Mouse (Mus musculus) kidney, adult 9 months (tissue): ENCODE data around the gene Casq2.

Experiments used
- DNase-seq: peaks from one replicate; pipeline ENCODE4 v3.0.0; 2022

Gene Casq2

DNA sequence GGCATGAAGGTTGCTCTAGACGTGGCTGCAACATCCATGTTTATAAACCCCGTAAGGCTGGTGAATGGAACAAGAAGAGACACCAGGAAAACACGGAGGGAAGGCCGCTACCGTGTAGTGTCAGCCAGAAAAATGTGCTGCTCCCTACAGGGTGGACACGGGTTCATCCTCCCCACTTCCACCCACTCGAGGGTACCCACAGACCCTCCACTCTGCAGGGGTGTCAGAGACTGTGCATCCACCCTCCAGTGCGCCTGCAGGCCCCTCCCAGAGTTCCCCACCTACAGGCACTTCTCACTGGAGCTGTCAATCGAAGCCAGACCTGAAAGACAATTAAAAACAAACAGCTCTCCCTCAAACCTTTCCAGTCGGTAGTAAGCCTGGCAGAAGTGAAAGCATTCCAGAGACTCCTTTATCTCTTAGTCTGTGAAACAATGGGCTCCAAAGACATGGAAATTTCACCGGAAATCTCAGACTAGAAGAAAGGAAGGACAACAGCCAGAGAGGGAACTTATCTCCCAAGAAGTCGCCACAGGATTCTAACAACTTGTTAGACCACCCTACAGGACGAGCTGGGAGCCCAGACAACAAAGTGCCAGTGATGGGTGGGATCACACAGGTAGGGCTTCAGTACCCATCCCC is 2.5 kb upstream of the Casq2 start:
- DNase-seq: no peak

DNA sequence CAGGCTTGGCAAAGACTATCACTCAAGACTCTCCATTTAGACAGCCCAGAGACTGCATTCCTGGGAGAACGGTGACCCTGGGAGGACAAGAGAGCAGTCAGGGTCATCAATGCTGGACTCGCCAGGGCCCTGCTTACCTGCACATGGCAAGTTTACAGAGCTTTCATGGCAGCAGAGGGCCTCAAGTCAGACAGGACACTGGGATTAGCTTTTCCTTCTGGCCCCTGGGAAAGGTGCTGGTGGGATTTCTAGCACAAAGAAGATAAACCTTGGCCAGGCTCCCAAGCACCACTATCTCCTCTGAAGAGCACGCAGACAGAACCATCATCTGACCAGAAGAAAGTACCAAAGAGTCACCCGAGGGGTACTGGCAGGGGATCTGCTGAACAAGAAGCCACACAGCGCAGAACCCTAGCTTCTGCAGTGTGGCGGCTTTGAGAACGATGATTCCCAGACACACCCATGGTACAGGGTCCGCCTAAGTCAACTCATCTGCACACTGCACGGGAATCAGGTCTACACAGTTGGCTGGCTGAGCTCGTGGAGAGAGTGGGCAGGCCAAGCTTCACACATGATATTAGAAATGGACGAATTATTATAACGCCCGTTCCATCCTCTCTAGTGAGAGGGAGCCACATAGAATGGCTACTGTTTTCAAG is 1.3 kb upstream of the Casq2 start:
- no peak for DNase-seq

DNA sequence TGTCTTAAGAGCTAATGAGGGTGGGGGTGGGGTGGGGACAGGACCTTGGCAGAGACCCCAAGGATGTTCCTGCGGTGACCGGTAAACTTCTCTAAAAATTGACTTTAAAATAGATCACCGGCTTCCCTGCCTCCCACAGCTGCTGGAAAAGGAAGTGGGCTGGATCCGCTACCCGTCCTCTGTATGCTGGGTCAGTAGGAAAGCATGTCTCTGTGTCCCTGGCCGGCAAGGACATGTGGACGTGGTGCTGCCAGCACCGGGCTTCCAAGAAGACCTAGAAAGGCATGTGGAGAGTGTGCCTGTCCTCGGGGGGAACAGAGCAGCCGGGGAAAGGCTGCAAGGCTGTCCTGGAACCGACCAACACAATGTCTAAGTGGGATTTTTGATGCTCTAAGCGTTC is 496 bp upstream of the Casq2 start:
- DNase-seq: no peak

DNA sequence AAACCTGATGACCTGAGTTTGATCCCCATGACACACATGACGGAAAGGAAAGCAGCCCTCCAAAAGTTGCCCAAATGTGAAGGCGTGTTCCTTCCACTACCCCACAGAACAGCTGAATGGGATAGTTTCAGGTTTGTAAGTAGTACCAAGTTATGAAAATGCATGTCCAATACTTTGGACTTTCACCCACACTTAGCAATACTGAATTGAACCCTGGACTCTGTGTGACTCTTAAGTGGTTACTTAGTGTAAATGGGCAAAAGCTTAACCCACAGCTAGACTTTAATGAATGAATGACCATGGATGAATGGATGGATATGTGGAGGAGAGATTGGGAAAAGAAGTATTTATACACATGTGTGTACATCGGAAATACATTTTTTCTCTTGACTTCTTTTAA is 8.6 kb downstream of the Casq2 start:
- DNase-seq: peak; percentile 72

DNA sequence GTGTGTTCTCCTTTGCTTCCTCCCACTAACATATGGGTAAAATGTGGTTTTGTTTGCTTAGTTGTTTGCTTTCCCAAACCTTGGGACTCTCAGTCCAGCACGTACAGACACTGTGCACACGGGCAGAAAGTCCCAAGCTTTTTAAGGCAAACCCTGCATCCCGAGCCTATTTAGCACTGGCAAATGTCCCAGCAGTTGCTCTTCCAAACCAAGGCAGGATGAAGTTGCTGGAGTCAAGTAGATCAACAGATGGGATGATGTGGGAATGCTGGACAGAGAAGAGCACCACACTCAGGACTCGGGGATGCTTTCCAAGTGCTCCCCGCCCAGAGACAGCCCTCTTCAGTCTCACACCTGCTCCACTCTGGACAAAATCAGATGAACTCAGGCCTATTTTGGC is 9.2 kb downstream of the Casq2 start:
- DNase-seq: no peak

DNA sequence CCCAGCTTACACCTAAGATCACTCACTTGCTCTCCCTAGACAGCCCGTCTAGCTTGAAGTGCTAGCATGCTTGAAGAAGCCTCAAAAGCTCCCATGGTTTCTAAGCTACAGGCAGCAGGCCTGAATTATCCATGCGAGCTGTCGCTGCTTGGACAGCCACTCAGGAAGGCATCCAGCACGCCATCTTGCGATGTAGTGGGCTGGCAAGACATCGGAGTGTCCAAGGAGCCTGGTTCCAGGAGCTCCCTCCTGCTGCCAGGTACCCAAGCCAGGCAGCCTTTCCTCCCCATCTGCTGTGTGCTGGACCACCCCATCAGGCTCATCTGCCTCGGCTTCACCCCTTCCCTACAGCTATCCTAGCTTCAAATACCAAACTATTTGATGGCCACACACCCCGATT is 10.2 kb downstream of the Casq2 start:
- DNase-seq: no peak

DNA sequence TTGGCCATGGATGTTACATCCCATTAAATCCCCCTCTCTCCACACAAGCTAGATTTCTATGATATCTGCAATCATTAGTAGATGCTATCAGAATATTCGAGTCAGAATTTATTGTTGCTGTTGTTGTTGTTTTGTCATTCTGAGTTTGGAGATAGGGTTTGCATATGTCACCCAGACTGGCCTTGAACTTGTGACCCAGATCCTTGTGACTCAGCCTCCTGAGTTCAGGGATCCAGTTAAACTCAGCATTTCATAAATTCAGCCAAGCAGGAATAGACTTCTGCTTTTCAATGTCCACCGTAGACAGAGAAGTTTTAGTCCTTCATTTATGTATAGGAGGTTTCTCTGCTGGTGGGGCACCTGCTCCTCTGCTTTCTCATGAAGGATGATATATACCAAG is 10.8 kb downstream of the Casq2 start:
- no peak for DNase-seq

DNA sequence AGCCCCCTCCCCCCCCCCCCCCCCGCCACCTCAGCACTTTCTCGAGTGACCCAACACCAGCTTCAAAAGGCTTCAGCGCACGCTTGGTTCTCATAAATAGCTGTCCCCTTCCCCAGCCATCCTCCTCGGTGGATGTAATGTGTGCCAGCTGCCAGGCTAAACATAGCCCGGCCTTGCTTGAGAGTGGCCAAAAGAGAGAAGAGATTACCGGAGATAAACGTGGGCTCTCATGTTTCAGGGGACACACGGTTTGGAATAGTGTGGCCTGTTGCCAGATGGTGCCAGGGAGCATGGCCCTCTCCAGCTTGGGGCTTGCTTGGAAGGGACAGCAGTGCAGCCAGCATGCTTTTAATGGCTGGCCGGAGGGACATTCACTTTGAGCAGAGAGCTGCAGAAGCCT is 13.0 kb downstream of the Casq2 start:
- no peak for DNase-seq

DNA sequence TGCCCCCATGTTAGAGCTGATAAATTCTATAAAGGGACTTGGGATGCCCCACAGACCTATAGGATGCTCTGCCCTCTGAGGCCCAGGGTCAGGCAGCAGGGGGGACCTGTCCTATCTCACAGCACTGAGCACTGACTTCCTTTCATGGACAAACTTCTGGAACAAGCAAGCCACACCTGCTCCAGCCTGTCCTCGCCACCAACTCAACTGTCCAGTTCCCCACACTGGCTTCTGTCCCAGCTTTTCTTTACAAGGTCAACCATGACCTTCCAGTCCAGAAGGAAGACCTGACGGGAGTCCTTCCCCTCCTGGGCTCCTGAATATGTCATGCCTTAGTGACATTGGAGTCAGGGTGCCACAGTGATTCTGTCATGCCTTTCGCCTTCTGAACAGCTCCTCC is 13.6 kb downstream of the Casq2 start:
- no peak for DNase-seq

DNA sequence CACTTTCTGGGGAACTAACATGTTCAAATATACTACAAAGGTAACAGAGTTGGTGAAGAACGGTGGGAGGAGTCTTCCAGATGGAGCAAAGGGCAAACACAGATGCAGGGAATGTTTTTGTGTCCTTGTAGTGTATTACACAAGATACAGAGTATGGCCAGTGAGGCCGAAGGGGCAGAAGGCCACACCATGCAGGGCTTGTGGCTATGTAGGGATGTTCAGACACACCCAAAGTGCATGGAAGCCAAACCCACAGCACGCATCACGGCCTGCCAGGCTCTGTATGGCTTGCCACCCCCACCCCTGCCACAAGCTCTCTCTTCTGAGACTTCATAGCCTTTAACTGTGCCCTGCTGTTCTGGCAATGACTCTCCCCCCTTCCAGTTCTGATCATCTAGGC is 15.2 kb downstream of the Casq2 start:
- DNase-seq: peak; percentile 28

DNA sequence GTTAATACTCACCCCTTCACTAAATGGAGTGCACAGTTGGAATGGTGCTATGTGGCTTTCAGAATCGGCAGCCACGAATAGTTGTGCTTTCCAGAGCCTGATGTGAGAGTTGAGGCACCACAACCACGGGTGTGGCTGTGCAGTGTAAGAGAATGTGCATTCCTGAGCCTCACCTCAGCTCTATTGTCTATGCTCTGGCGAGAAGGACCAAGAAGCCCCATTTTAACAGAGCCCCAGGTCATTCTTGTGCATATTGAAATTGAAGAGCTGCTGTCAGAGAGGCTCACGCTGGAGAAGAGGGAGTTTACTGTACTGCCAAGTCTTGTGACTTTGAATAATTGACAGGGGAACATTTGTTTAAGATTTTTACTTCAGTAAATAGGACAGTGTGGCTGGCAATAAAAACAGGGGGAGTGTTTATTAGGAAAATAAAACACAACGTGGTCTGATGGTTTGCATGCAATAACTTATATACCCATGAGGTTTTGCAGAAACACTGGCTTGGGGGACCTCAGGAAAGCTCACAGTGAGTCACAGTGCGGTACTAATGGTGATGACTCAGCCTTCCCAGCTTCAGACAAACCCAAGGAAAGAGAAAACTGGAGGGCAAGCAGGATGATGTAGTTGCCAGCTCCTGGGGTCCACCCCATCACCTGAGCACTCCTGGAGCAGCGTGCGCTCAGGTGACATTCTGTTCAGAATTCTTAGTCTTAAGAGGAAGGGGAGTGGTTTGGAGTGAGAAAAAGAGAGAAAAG is 17.8 kb downstream of the Casq2 start:
- DNase-seq: no peak

DNA sequence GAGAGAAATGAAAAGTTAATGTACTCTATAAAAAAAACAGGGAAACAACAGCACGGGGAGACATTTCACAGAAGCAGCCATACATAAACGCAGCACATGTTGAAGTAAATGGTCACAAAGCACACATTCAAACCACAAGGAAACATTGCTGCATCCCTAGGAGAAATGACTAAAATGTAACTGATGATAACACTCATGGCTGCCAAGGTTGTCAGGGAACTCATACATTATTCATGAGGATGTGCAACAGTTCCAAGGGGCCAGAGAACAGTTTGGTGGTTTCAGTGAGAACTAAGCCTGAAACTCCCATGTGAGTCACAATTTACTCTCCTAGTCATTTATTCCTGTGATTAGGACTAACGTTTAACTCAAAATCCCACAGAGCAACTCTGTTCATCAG is 22.0 kb downstream of the Casq2 start:
- peak; percentile 61 for DNase-seq

DNA sequence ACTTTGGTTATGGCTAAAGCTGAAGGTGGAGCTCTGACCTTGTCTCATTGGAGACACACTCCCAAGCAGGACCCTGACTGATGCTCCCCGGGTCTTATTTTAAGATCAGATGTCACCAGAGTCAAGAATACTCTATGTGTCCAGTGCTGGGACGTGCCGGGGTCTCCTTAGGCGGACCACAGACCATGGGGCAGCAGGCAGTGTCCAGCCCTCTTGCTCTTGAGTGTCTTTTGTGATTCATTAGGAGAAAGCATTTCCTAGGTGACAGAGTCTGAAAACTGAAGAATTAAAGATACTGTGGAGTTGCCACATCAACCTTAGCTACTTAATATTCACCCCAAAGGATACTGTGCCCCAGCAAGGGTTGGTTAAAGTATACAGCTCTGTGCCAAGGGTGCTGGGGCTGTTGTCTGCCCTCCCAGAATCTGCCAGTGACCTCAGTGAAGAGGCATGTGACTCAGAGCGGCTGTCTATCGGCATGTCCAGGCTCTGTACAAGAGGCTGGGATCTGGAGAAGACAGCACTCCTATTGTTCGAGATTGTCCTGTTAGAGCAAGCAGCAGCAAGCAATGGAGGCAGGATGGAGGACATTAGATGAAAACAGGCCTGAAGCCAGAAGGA is 25.9 kb downstream of the Casq2 start:
- no peak for DNase-seq

DNA sequence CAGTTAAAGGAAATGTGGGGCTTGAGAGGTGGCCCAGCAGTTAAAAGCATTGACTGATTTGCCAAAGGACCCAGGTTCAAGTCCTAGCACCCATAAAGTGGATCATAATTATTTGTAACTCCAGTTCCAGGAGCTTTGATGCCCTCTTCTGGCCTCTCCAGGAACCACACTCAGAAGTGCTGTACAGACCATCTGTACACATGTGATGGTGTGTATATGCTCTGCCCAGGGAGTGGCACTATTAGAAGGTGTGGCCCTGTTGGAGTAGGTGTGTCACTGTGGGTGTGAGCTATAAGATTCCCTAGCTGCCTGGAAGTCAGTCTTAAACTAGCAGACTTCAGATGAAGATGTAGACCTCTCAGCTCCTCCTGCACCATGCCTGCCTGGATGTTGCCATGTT is 34.7 kb downstream of the Casq2 start:
- no peak for DNase-seq

DNA sequence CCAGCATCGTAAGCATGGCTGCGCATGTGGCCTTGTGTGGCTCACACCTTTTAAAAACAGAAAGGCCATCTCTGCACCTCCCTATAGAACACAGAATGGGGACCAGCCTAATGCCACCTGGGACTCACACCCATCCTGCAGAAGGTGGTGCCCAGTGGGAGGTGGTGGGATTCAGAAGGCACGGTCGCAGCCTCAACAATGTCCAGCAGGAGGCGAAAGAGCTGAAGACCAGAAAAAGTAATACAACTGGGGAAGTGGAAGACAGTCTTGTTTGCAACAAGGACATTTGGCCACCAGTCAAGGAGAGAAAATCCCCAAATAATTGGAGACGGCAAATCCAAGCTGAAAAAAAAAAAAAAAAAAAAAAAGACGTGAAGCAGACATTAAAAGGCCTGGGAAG is 35.8 kb downstream of the Casq2 start:
- no peak for DNase-seq

DNA sequence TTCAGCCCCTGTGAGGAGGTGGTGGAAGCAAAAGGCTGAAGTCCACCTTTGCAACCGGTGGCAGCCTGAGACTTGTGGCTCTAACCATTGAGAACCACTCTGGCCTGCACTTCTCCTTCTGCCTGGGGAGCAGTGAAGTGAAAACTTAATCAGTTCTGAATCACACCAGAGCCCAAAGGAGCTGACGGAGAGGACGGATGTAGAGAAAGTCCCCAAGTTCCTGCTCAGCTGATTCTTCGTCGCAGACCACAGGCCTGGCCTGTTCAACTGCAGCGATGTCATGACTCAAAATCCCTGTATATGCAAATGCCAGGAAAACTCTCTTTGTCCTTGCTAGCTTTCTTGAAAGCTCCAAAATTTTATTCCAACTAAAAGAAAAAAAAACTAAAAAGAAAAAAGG is 37.4 kb downstream of the Casq2 start:
- DNase-seq: no peak

DNA sequence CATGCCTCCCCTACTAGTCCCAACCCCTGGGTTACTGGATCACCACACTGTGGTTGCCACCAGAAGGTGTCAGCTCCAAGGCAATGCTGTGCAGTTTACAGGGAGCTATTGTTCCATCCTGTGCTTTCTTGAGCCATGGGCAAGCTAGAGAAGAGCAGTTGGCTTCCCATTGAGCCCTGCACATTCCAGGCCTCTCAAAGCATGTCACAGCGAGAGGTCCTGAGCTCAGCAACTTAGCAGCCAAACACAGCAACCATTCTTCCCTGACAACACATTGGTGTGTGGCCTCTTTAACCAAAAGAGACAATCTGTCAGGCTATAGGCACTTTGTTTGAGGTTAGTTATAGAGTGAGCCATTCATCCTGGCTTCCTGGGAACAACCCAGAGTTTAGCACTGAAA is 39.3 kb downstream of the Casq2 start:
- DNase-seq: no peak

DNA sequence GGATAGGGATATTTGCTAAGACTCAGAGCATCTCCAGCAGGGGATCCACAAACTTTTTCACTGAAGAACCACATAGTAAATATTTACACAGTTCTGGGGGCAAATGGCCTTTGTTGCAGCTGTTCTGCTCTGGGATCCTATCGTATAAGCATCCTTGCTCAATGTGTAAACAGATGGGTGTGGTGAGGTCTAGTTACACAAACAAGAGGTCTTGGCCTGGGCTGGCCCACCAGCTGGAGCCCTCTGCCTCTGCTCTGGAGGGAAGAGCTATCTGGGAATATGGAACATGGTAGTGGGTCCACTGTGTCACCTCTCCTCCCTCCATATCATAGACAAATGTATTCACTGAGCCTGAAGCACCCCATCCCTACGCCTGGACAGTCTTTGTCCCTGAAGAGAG is 40.9 kb downstream of the Casq2 start:
- DNase-seq: no peak

DNA sequence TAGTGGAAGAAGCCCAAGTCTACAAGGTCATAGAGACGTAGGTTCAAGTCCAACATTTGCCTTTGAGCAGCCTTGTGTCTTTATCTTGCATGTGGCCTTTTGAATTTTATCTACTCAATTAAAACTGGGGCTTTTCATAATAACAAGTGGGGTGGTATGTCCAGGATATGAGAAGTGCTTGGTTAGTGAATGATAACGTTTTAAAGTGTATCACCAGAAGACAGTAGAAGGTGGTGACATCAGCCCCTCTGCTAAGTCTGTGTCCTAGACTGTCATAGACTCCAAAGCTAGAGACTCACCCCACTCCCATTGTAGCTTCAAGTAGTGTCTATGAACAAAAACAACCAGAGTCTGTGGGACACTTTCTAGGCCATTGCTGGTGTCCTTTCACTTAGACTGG is 42.0 kb downstream of the Casq2 start:
- DNase-seq: no peak

DNA sequence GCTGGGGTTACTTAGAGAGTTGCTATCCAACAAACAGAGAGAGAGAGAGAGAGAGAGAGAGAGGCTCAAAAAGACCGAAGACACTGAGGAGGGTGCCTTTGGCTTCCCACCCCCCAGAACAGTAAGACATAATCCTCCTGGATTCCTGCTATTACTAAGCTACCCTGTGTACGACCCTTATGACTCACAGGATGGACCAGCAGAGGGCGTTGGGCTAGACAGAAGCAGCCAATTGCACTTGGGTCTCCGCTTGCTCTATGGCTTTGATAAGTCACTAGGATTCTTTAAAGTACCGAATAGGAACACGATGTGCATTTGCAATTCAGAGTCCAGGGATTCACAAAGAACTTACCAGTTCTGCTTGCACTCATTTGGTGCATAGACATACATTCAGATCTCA is 44.3 kb downstream of the Casq2 start:
- DNase-seq: peak; percentile 19

DNA sequence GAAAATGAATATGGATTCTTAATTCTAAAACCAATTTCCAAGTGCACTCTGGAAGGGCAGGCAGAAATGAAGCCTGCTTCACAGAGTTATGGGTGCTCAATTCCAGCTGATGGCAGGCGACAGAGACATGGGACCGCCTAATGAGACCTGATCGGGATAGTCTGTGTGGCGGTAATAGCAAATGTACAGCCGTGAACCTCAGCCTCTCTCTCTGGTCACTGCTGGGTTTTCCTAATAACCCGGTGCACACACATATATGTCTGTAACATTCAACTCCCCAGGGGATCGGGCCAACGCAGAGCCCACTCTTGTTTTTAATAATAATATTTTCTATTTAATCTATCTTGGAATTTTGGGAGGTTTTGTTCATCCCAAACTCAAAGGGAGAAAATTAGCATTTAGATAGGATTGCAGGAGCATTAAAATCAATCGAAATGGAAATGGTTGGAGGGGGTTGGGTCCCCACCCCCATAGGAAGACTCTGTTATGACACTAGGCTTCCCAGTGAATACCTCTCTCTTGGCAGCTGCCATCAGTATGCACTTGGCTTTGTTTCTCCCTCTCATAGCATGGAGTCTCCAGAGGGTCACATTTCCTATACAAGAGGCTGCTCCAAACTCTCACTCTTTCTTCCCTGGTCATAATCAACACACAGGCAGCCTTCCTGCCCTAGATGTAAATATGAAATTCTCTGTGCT is 45.6 kb downstream of the Casq2 start:
- no peak for DNase-seq

DNA sequence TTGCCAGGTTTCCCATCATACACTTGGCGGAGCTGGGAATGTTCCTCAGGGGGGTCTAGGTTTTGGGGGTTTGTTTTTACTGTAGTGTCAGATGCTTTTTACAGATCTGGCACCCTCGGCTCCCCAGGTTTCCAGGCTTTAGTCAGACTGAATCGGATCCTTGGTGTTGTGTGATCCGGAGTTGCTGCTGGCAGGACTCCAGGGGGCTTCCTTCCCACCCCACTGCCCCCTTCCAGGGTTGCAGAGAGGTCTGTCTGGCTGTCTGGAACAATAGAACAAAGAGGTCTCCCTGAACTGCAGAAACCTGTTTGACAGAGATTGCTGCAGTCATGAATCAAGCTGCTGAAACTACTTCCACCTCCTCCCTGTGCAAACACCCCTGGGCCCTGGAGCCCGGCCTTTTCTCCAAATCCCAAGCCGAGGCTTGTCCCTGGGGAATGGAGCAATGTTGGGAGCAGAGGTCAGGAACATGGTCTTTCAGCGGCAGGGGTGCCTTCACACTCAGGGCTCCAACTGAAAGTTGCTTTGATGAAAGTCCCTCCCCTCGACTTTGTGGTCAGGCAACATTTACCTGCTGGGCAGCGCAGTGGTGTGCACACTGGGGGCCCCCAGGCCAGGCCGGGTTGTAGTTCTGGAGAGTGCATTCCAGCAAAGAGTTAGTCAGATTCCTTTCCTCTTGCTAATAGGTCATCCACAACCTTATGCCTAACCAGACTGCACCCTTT is 49.3 kb downstream of the Casq2 start:
- peak; percentile 4 for DNase-seq

DNA sequence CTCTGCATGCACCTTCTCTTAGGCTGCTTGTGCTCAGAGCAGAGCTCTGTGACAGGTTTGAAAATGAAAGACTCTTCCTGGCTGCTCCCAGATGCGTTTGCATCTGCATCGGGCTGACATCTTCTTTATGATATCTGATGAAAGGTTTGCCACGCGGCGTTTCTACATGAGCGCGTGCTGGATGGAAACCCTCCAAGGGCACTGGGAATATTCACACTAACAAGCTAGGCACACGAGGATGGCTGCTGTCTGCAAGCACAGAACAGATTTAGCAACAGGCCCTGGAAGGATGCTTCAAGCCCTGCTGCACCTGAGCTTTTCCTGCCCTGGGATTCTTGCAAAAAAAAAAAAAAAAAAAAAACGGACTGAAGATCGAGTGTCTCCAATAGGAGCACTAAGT is 50.9 kb downstream of the Casq2 start:
- no peak for DNase-seq
